Mouse (Mus musculus): ENCODE measurements around the gene Hhat. TPM values are rescaled to one million over a fixed set of nuclear protein-coding genes. Genes with fewer than 3 reads are reported as not detected.
A peak's percentile ranks its signal among the peaks of the same experiment; 100 is the strongest.

Hhat gene
- total and polyA plus RNA-seq, 2 experiments from 2014 or later = 4.0 to 13.2 TPM

- H3K9ac ChIP-seq (replicated peaks; ENCODE audit: low read depth, low read length) = no peak overlapping the region
- DNase-seq (ENCODE audit: low spot score) (no peak), ATAC-seq (ENCODE audit: insufficient read depth, low read depth) (no peak)
- no peak overlapping the region for H3K4me2 ChIP-seq (ENCODE audit: low read depth, low read length)
- H3K36me3 ChIP-seq (replicated peaks; ENCODE audit: control insufficient read depth, insufficient read depth, low read length) = no peaks in the 10 kb centered on the region
- TF ChIP-seq EP300 (IDR thresholded peaks at IDR 0.05; ENCODE audit: low read depth) (no peak), CTCF (IDR thresholded peaks at IDR 0.05; ENCODE audit: low read depth) (no peak)
- H3K27me3 ChIP-seq (ENCODE audit: control insufficient read depth, insufficient read depth, low read length) = no peaks in the 10 kb centered on the region
- peaks cover 20% of the 10 kb centered on the region for H3K4me1 ChIP-seq (ENCODE audit: control insufficient read depth, insufficient read depth)
- no peak overlapping the region for H3K27ac ChIP-seq (ENCODE audit: low read depth)
- H3K4me3 ChIP-seq (ENCODE audit: low read depth, low read length) = no peak overlapping the region
- WGBS = 62% methylated on average over 2 of the region's 2 CpGs
- no peaks in the 10 kb centered on the region for H3K9me3 ChIP-seq (replicated peaks; ENCODE audit: control insufficient read depth, low read length)
These were observed 239.4 kb downstream of the Hhat start for GRCm38 (mm10) chr1:192531490-192532146.

- Histone ChIP-seq H3K4me2 (ENCODE audit: low read depth, low read length) (no peak overlapping the region), H3K4me3 (ENCODE audit: low read depth, low read length) (no peak overlapping the region), H3K4me1 (ENCODE audit: control insufficient read depth, insufficient read depth) (peaks cover 23% of the 10 kb centered on the region), H3K27ac (ENCODE audit: low read depth) (no peak overlapping the region), H3K36me3 (replicated peaks; ENCODE audit: control insufficient read depth, insufficient read depth, low read length) (no peaks in the 10 kb centered on the region), H3K27me3 (ENCODE audit: control insufficient read depth, insufficient read depth, low read length) (no peaks in the 10 kb centered on the region), H3K9ac (replicated peaks; ENCODE audit: low read depth, low read length) (no peak overlapping the region), H3K9me3 (replicated peaks; ENCODE audit: control insufficient read depth, low read length) (no peaks in the 10 kb centered on the region)
- DNase-seq (ENCODE audit: low spot score) (no peak), ATAC-seq (ENCODE audit: insufficient read depth, low read depth) (no peak)
- 66% methylated on average over 14 of the region's 14 CpGs for WGBS
- TF ChIP-seq CTCF (IDR thresholded peaks at IDR 0.05; ENCODE audit: low read depth) (no peak), EP300 (IDR thresholded peaks at IDR 0.05; ENCODE audit: low read depth) (no peak)
These were observed 245.2 kb downstream of the Hhat start for GRCm38 (mm10) chr1:192525711-192526350.

- no peaks in the 10 kb centered on the region for H3K27me3 ChIP-seq (ENCODE audit: control insufficient read depth, insufficient read depth, low read length)
- no peak overlapping the region for H3K27ac ChIP-seq (ENCODE audit: low read depth)
- peak; percentile 56 for DNase-seq (ENCODE audit: low spot score)
- no peak for TF ChIP-seq CTCF (IDR thresholded peaks at IDR 0.05; ENCODE audit: low read depth)
- TF ChIP-seq EP300 (IDR thresholded peaks at IDR 0.05; ENCODE audit: low read depth) = no peak
- peaks cover 15% of the 10 kb centered on the region; the same call in 1 of the 2 replicates for H3K4me1 ChIP-seq (ENCODE audit: control insufficient read depth, insufficient read depth)
- no peaks in the 10 kb centered on the region for H3K36me3 ChIP-seq (replicated peaks; ENCODE audit: control insufficient read depth, insufficient read depth, low read length)
- 62% methylated on average over 12 of the region's 12 CpGs for WGBS
- no peak for ATAC-seq (ENCODE audit: insufficient read depth, low read depth)
- H3K4me2 ChIP-seq (ENCODE audit: low read depth, low read length) = no peak overlapping the region
- H3K4me3 ChIP-seq (ENCODE audit: low read depth, low read length) = no peak overlapping the region
- H3K9me3 ChIP-seq (replicated peaks; ENCODE audit: control insufficient read depth, low read length) = no peaks in the 10 kb centered on the region
- no peak overlapping the region for H3K9ac ChIP-seq (replicated peaks; ENCODE audit: low read depth, low read length)
These were observed 248.4 kb downstream of the Hhat start for GRCm38 (mm10) chr1:192522376-192523178.

DNA sequence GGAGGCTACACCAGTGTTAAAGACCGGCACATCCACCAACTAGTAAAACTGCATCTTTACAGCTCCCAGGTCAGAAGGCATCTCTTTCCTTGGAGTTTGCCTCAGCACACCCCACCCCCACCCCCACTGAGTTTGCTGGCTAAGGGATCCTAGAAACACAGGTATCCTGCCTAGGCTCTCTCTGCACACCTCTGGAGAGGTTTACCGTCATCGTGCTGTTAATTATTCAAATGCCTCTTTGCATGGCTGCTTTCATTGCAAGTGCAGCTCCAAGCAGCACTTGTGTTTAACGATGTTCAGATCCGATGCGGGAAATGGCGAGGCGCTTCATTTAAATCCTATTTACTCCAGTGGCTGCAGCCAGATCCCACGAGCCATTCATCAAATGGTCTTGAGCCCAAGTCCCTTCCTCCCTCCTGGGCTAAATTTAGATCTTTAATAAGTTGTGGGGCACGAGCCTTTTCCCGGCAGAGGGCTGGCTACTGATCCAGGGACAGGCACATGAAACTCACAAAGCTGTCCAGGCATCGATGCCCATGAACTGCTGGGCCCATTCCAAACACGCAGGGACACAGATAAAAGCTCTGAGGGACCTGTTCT is 250.1 kb downstream of the Hhat start:
- no peak overlapping the region for H3K4me2 ChIP-seq (ENCODE audit: low read depth, low read length)
- peaks cover 14% of the 10 kb centered on the region; the same call in 1 of the 2 replicates for H3K4me1 ChIP-seq (ENCODE audit: control insufficient read depth, insufficient read depth)
- H3K36me3 ChIP-seq (replicated peaks; ENCODE audit: control insufficient read depth, insufficient read depth, low read length) = no peaks in the 10 kb centered on the region
- no peak overlapping the region for H3K27ac ChIP-seq (ENCODE audit: low read depth)
- TF ChIP-seq EP300 (IDR thresholded peaks at IDR 0.05; ENCODE audit: low read depth) (no peak), CTCF (IDR thresholded peaks at IDR 0.05; ENCODE audit: low read depth) (no peak)
- no peak overlapping the region for H3K9ac ChIP-seq (replicated peaks; ENCODE audit: low read depth, low read length)
- WGBS = 31% methylated on average over 13 of the region's 13 CpGs
- no peaks in the 10 kb centered on the region for H3K27me3 ChIP-seq (ENCODE audit: control insufficient read depth, insufficient read depth, low read length)
- DNase-seq (ENCODE audit: low spot score) = peak; percentile 49
- no peaks in the 10 kb centered on the region for H3K9me3 ChIP-seq (replicated peaks; ENCODE audit: control insufficient read depth, low read length)
- ATAC-seq (ENCODE audit: insufficient read depth, low read depth) = peak; percentile 60
- H3K4me3 ChIP-seq (ENCODE audit: low read depth, low read length) = no peak overlapping the region

DNA sequence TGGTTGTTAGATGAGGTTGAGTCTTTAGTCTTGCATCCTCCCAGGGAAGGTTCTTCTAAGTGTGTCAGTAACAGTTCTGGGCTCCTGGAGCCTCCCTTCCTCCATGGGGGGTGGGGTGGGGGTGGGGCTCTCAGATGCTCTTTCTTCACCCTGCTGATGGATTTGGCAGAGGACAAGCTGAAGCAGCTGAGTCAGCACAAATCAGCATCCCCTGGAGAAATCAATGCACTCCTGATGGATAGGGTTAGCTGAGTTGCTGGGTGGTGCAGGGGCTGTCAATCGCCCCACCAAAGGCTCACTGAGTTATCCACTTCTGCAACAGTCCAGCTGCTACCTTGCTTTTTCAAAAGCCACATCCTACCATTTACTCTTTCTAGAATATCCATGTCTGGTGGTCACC is 251.3 kb downstream of the Hhat start:
- Histone ChIP-seq H3K9me3 (replicated peaks; ENCODE audit: control insufficient read depth, low read length) (no peaks in the 10 kb centered on the region), H3K27me3 (ENCODE audit: control insufficient read depth, insufficient read depth, low read length) (no peaks in the 10 kb centered on the region), H3K36me3 (replicated peaks; ENCODE audit: control insufficient read depth, insufficient read depth, low read length) (no peaks in the 10 kb centered on the region), H3K4me1 (ENCODE audit: control insufficient read depth, insufficient read depth) (peaks cover 14% of the 10 kb centered on the region; the same call in 1 of the 2 replicates), H3K4me2 (ENCODE audit: low read depth, low read length) (no peak overlapping the region), H3K9ac (replicated peaks; ENCODE audit: low read depth, low read length) (no peak overlapping the region), H3K27ac (ENCODE audit: low read depth) (no peak overlapping the region), H3K4me3 (ENCODE audit: low read depth, low read length) (no peak overlapping the region)
- DNase-seq (ENCODE audit: low spot score) = no peak
- 89% methylated on average over 1 of the region's 1 CpGs for WGBS
- ATAC-seq (ENCODE audit: insufficient read depth, low read depth) = no peak
- TF ChIP-seq CTCF (IDR thresholded peaks at IDR 0.05; ENCODE audit: low read depth) = no peak
- TF ChIP-seq EP300 (IDR thresholded peaks at IDR 0.05; ENCODE audit: low read depth) = no peak

Measured in heart, postnatal 0 days (tissue).